Mouse (Mus musculus): Measurements from ENCODE around the gene Arsb. TPM values are rescaled to one million over a fixed set of nuclear protein-coding genes. Genes with fewer than 3 reads are reported as not detected.

Gene Arsb
- polyA plus RNA-seq, 1 experiment: 49.7 TPM

DNA sequence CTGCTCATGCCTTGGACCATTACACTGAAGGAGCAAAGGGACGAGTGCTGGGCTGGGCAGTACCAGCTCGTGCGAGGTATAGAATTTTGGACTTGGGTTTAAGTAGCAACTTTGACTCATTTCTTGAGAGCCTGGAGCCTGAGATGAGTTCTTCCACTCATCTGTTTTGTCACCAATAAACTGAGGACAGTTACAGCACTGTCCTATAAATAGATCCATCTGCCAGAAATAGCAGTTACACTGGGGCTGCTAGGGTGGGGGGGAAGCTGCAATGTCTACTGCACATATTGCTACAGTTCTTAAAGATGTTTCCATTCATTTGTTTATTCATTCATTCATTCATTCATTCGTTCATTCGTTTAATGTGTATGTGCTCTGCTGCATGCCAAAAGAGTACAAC lies 115.6 kb downstream of the Arsb start:
- no peak for DNase-seq
- peaks cover 17% of the 10 kb centered on the region for H3K4me1 ChIP-seq (ENCODE audit: control insufficient read depth, insufficient read depth, low read length)
- no peak for TF ChIP-seq CTCF (IDR thresholded peaks at IDR 0.05; ENCODE audit: borderline replicate concordance, insufficient read depth, low read depth, low read length)
- no peak for TF ChIP-seq POLR2A (IDR thresholded peaks at IDR 0.05; ENCODE audit: borderline replicate concordance, insufficient read depth, low read length)
- H3K27ac ChIP-seq (ENCODE audit: insufficient read depth, low read length): no peak overlapping the region
- 93% methylated on average over 5 of the region's 5 CpGs for WGBS
- H3K4me3 ChIP-seq (replicated peaks; ENCODE audit: insufficient read depth, low read depth, low read length): no peak overlapping the region
- no peaks in the 10 kb centered on the region for H3K27me3 ChIP-seq (ENCODE audit: control insufficient read depth, insufficient read depth, low read length)

GRCm38 (mm10) chr13:93888196-93888595 lies 116.8 kb downstream of the Arsb start:
- TF ChIP-seq CTCF (IDR thresholded peaks at IDR 0.05; ENCODE audit: borderline replicate concordance, insufficient read depth, low read depth, low read length): no peak
- no peak for TF ChIP-seq POLR2A (IDR thresholded peaks at IDR 0.05; ENCODE audit: borderline replicate concordance, insufficient read depth, low read length)
- Histone ChIP-seq H3K27me3 (ENCODE audit: control insufficient read depth, insufficient read depth, low read length) (no peaks in the 10 kb centered on the region), H3K4me1 (ENCODE audit: control insufficient read depth, insufficient read depth, low read length) (peaks cover 17% of the 10 kb centered on the region), H3K4me3 (replicated peaks; ENCODE audit: insufficient read depth, low read depth, low read length) (no peak overlapping the region), H3K27ac (ENCODE audit: insufficient read depth, low read length) (no peak overlapping the region)
- WGBS: 89% methylated on average over 2 of the region's 2 CpGs
- no peak for DNase-seq

- Histone ChIP-seq H3K4me1 (ENCODE audit: control insufficient read depth, insufficient read depth, low read length) (peaks cover 17% of the 10 kb centered on the region), H3K27ac (ENCODE audit: insufficient read depth, low read length) (no peak overlapping the region), H3K4me3 (replicated peaks; ENCODE audit: insufficient read depth, low read depth, low read length) (no peak overlapping the region), H3K27me3 (ENCODE audit: control insufficient read depth, insufficient read depth, low read length) (no peaks in the 10 kb centered on the region)
- DNase-seq: peak; percentile 32 to 51
- TF ChIP-seq CTCF (IDR thresholded peaks at IDR 0.05; ENCODE audit: borderline replicate concordance, insufficient read depth, low read depth, low read length) (no peak), POLR2A (IDR thresholded peaks at IDR 0.05; ENCODE audit: borderline replicate concordance, insufficient read depth, low read length) (no peak)
- WGBS: 33% methylated on average over 3 of the region's 3 CpGs
Measured at GRCm38 (mm10) chr13:93888916-93889315, 117.5 kb downstream of the Arsb start.

DNA sequence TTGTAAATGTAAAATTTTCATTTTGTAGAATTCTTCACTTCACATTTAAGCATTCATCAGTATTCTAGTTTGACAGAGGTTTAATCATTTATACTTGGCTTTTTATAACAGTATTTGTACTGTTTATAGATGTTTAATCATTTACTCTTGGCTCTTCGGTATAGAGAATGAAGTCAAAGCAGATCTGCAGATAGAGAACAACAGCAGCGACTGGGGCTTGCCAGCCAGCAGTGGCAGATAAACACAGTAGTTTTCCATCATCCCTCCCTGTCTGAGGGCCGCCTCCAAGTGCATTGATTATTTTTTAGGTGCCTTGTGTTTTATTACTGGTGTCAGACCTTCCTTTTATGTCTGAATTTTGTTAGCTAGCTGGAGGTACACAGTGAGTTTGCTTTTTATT lies 118.6 kb downstream of the Arsb start:
- no peak for TF ChIP-seq CTCF (IDR thresholded peaks at IDR 0.05; ENCODE audit: borderline replicate concordance, insufficient read depth, low read depth, low read length)
- no peak for TF ChIP-seq POLR2A (IDR thresholded peaks at IDR 0.05; ENCODE audit: borderline replicate concordance, insufficient read depth, low read length)
- no peak for DNase-seq
- H3K4me1 ChIP-seq (ENCODE audit: control insufficient read depth, insufficient read depth, low read length): peaks cover 17% of the 10 kb centered on the region
- H3K4me3 ChIP-seq (replicated peaks; ENCODE audit: insufficient read depth, low read depth, low read length): no peak overlapping the region
- WGBS: 92% methylated on average over 3 of the region's 3 CpGs
- no peak overlapping the region for H3K27ac ChIP-seq (ENCODE audit: insufficient read depth, low read length)
- H3K27me3 ChIP-seq (ENCODE audit: control insufficient read depth, insufficient read depth, low read length): no peaks in the 10 kb centered on the region

GRCm38 (mm10) chr13:93891276-93891675 lies 119.8 kb downstream of the Arsb start:
- Histone ChIP-seq H3K27ac (ENCODE audit: insufficient read depth, low read length) (no peak overlapping the region), H3K4me3 (replicated peaks; ENCODE audit: insufficient read depth, low read depth, low read length) (no peak overlapping the region), H3K4me1 (ENCODE audit: control insufficient read depth, insufficient read depth, low read length) (peaks cover 17% of the 10 kb centered on the region), H3K27me3 (ENCODE audit: control insufficient read depth, insufficient read depth, low read length) (no peaks in the 10 kb centered on the region)
- 91% methylated on average over 6 of the region's 6 CpGs for WGBS
- TF ChIP-seq CTCF (IDR thresholded peaks at IDR 0.05; ENCODE audit: borderline replicate concordance, insufficient read depth, low read depth, low read length): no peak
- no peak for TF ChIP-seq POLR2A (IDR thresholded peaks at IDR 0.05; ENCODE audit: borderline replicate concordance, insufficient read depth, low read length)
- no peak for DNase-seq

GRCm38 (mm10) chr13:93892101-93892500 lies 120.7 kb downstream of the Arsb start:
- Histone ChIP-seq H3K27ac (ENCODE audit: insufficient read depth, low read length) (no peak overlapping the region), H3K27me3 (ENCODE audit: control insufficient read depth, insufficient read depth, low read length) (no peaks in the 10 kb centered on the region), H3K4me1 (ENCODE audit: control insufficient read depth, insufficient read depth, low read length) (peaks cover 13% of the 10 kb centered on the region), H3K4me3 (replicated peaks; ENCODE audit: insufficient read depth, low read depth, low read length) (no peak overlapping the region)
- TF ChIP-seq POLR2A (IDR thresholded peaks at IDR 0.05; ENCODE audit: borderline replicate concordance, insufficient read depth, low read length) (no peak), CTCF (IDR thresholded peaks at IDR 0.05; ENCODE audit: borderline replicate concordance, insufficient read depth, low read depth, low read length) (no peak)
- no peak for DNase-seq
- WGBS: 79% methylated on average over 7 of the region's 7 CpGs

DNA sequence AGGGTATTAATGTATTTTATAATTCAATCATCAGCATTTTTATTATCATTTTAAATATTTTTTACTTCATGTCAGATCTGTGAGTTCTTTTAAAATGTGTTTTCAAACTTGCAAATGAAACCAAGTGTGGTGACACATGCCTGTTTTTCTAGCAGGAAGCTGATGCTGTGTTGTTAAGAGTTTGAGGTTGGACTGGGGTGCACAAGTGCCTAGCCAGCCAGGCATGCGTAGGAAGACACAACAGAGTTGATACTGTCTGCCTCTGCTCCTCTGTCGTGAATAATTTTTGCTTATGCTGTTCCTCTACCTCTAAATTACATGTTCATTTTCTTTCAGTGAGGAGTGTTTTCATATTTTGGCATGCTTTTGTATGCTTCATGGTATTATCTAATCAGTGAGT lies 122.7 kb downstream of the Arsb start:
- WGBS: 87% methylated on average over 2 of the region's 2 CpGs
- Histone ChIP-seq H3K4me1 (ENCODE audit: control insufficient read depth, insufficient read depth, low read length) (peaks cover 3% of the 10 kb centered on the region), H3K4me3 (replicated peaks; ENCODE audit: insufficient read depth, low read depth, low read length) (no peak overlapping the region), H3K27me3 (ENCODE audit: control insufficient read depth, insufficient read depth, low read length) (no peaks in the 10 kb centered on the region), H3K27ac (ENCODE audit: insufficient read depth, low read length) (no peak overlapping the region)
- no peak for DNase-seq
- TF ChIP-seq CTCF (IDR thresholded peaks at IDR 0.05; ENCODE audit: borderline replicate concordance, insufficient read depth, low read depth, low read length) (no peak), POLR2A (IDR thresholded peaks at IDR 0.05; ENCODE audit: borderline replicate concordance, insufficient read depth, low read length) (no peak)

DNA sequence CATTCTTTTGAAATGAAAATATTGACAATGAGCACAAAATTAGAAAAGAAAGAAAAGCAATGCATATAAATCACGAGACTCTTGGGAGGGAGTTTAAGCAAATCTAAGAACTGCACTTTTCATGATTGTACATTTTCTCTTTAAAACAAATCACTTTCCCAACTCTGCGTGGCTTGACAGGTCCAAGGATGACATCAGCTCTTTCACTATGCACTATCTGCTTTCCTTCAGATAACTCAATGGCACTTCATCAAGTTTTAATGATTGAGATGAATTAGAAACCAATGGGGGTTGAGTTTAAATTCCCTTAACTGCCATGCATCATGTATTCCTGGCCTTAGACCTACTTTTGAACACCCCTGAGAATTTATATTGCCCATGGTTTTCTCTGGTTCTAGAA lies 124.0 kb downstream of the Arsb start:
- H3K27me3 ChIP-seq (ENCODE audit: control insufficient read depth, insufficient read depth, low read length): no peaks in the 10 kb centered on the region
- DNase-seq: no peak
- no peak for TF ChIP-seq POLR2A (IDR thresholded peaks at IDR 0.05; ENCODE audit: borderline replicate concordance, insufficient read depth, low read length)
- TF ChIP-seq CTCF (IDR thresholded peaks at IDR 0.05; ENCODE audit: borderline replicate concordance, insufficient read depth, low read depth, low read length): no peak
- no peak overlapping the region for H3K4me3 ChIP-seq (replicated peaks; ENCODE audit: insufficient read depth, low read depth, low read length)
- WGBS: 99% methylated on average over 2 of the region's 2 CpGs
- no peak overlapping the region for H3K27ac ChIP-seq (ENCODE audit: insufficient read depth, low read length)
- no peaks in the 10 kb centered on the region for H3K4me1 ChIP-seq (ENCODE audit: control insufficient read depth, insufficient read depth, low read length)

Data from cerebellum, adult 2 months (tissue).